Mouse (Mus musculus) liver, embryonic 15.5 days (tissue): Measurements from ENCODE around the gene Dpp3. TPM values are rescaled to one million over a fixed set of nuclear protein-coding genes. Genes with fewer than 3 reads are reported as not detected.
"Not testable (repeated sequence)": the region's sequence is repeated elsewhere in the genome, so short reads cannot be mapped to it uniquely, and the experiment has no call there.

Experiments
- ATAC-seq: fragments of 200-750 bp; cut with Nextera tagmentation; 2 replicates; pipeline ENCODE4 v1.8.0; 2017; ENCODE audit warnings: moderate number of reproducible peaks, mild to moderate bottlenecking, moderate library complexity; ENCODE audit not compliant: insufficient read depth
- H3K27ac ChIP-seq: fragments of 300-500 bp; sonication (generic); replicated peaks from 2 replicates; pipeline ENCODE4 v1.5.1; 2015; ENCODE audit warnings: mild to moderate bottlenecking, inconsistent platforms
- H3K27me3 ChIP-seq: fragments of 300-500 bp; sonication (generic); 2 replicates; pipeline ENCODE4 v1.6.1; 2015; ENCODE audit warnings: mild to moderate bottlenecking, inconsistent platforms
- H3K36me3 ChIP-seq: fragments of 300-500 bp; sonication (generic); replicated peaks from 2 replicates; pipeline ENCODE4 v1.6.1; 2015; ENCODE audit warnings: moderate library complexity, mild to moderate bottlenecking, inconsistent platforms
- H3K4me1 ChIP-seq: fragments of 300-500 bp; sonication (generic); replicated peaks from 2 replicates; pipeline ENCODE4 v1.6.1; 2015; ENCODE audit warnings: inconsistent platforms
- H3K4me2 ChIP-seq: fragments of 300-500 bp; sonication (generic); 2 replicates; pipeline ENCODE4 v1.6.1; 2015; ENCODE audit warnings: moderate library complexity, mild to moderate bottlenecking, inconsistent platforms
- H3K4me3 ChIP-seq: fragments of 300-500 bp; sonication (generic); replicated peaks from 2 replicates; pipeline ENCODE4 v1.5.1; 2015; ENCODE audit warnings: mild to moderate bottlenecking, inconsistent platforms
- H3K9ac ChIP-seq: fragments of 300-500 bp; sonication (generic); 2 replicates; pipeline ENCODE4 v1.6.1; 2015; ENCODE audit warnings: moderate library complexity, mild to moderate bottlenecking, inconsistent platforms
- H3K9me3 ChIP-seq: fragments of 300-500 bp; sonication (generic); replicated peaks from 2 replicates; pipeline ENCODE4 v1.6.1; 2016; ENCODE audit warnings: inconsistent platforms
- WGBS: fragments of 180-500 bp; shearing (Covaris S2); methylation state at CpG from one replicate; pipeline ENCODE4 v1.1.7; 2015; ENCODE audit warnings: mixed read lengths; ENCODE audit not compliant: insufficient replicate concordance; 5-methylcytosine and 5-hydroxymethylcytosine counted together
- polyA plus RNA-seq: library from polyadenylated mRNA; unstranded; fragments of >200 nt; fragmentation: Nextera tagmentation; extraction: Ambion mirVana; gene quantifications from 2 replicates; pipeline ENCODE4 v1.2.1, GENCODE M21; 2015

Dpp3 gene
- polyA plus RNA-seq, 1 experiment from 2014 or later = 46.0 TPM

DNA sequence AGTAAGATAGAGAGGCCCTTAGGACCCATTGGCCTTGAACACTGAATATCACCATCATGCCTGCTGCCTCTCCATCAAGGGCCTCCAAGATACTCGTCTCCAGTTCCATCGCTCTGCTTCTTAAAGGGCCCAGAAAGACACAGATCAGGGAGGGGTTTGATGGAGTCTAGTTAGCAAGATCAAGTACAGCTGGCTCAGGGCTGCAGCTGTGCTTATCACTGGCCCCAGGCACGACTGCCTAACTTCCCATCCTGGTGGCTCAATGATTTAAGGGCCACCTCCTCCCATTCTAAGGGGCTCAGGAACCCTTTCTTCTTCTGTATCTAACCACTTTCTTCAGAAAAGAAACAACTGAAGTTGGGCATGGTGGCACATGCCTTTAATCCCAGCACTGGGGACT, 36.3 kb downstream of the Dpp3 start:
- no peaks in the 10 kb centered on the region for H3K27me3 ChIP-seq
- peaks cover 26% of the 10 kb centered on the region for H3K4me1 ChIP-seq
- peak overlapping the region; percentile 83 for H3K27ac ChIP-seq
- H3K4me3 ChIP-seq = no peak overlapping the region
- H3K36me3 ChIP-seq = no peaks in the 10 kb centered on the region
- H3K4me2 ChIP-seq = peak overlapping the region; percentile 48
- H3K9me3 ChIP-seq = no peaks in the 10 kb centered on the region
- 8% methylated on average over 3 of the region's 3 CpGs for WGBS
- no peak overlapping the region for H3K9ac ChIP-seq
- peak; percentile 93 for ATAC-seq

DNA sequence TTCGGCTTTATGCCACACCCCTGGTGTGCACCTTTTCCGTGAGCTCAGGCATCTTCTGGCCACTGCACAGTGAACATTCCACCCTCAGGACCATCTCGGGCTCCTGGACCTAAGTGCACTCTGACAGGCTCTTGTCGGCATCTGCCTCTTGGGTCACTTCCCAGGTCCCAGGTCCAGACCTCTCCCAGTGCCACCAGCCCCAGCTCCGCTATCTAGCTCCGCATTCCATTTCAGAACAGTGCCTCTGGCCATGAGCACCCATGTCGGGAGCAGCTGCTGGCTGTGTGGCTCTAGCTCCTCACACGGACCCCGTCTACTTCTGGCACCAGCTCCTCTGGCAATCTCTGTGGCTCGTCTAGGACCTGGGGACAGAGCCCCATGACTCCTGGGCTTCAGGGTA, 38.3 kb downstream of the Dpp3 start:
- Histone ChIP-seq H3K27ac (no peak overlapping the region), H3K4me3 (no peak overlapping the region), H3K27me3 (no peaks in the 10 kb centered on the region), H3K36me3 (no peaks in the 10 kb centered on the region), H3K4me1 (peaks cover 28% of the 10 kb centered on the region), H3K4me2 (no peak overlapping the region), H3K9me3 (no peaks in the 10 kb centered on the region), H3K9ac (no peak overlapping the region)
- no peak for ATAC-seq
- WGBS = 76% methylated on average over 10 of the region's 10 CpGs

GRCm38 (mm10) chr19:4883961-4884360, 44.1 kb downstream of the Dpp3 start:
- ATAC-seq = peak; percentile 89
- H3K4me1 ChIP-seq = peaks cover 57% of the 10 kb centered on the region
- H3K36me3 ChIP-seq = peaks cover 42% of the 10 kb centered on the region
- H3K27ac ChIP-seq = peak overlapping the region; percentile 70
- peak overlapping the region; percentile 35; the same call in 1 of the 2 replicates for H3K9ac ChIP-seq
- no peaks in the 10 kb centered on the region for H3K9me3 ChIP-seq
- H3K4me2 ChIP-seq = peak overlapping the region; percentile 23
- H3K27me3 ChIP-seq = no peaks in the 10 kb centered on the region
- 38% methylated on average over 4 of the region's 4 CpGs for WGBS
- no peak overlapping the region for H3K4me3 ChIP-seq

GRCm38 (mm10) chr19:4879324-4879703, 48.8 kb downstream of the Dpp3 start:
- H3K9ac ChIP-seq = peak overlapping the region; percentile 92
- WGBS = 46% methylated on average over 10 of the region's 10 CpGs
- H3K9me3 ChIP-seq = no peaks in the 10 kb centered on the region
- peaks cover 38% of the 10 kb centered on the region for H3K36me3 ChIP-seq
- H3K4me2 ChIP-seq = peak overlapping the region; percentile 95
- peak overlapping the region; percentile 88 for H3K27ac ChIP-seq
- peaks cover 29% of the 10 kb centered on the region for H3K27me3 ChIP-seq
- H3K4me1 ChIP-seq = peaks cover 70% of the 10 kb centered on the region
- no peak for ATAC-seq
- peak overlapping the region; percentile 87 for H3K4me3 ChIP-seq

- Histone ChIP-seq H3K9ac (peak within 1 kb of the TSS; percentile 92), H3K4me2 (peak within 1 kb of the TSS; percentile 95), H3K9me3 (no peaks in the 10 kb centered on the region), H3K36me3 (peaks cover 32% of the 10 kb centered on the region), H3K4me1 (peaks cover 64% of the 10 kb centered on the region), H3K4me3 (peak within 1 kb of the TSS; percentile 87), H3K27me3 (peaks cover 33% of the 10 kb centered on the region), H3K27ac (peak within 1 kb of the TSS; percentile 88)
- WGBS = under 1% methylated on average over 52 of the region's 52 CpGs
- peak; percentile 99 for ATAC-seq
Observed at GRCm38 (mm10) chr19:4878405-4879323, 49.4 kb downstream of the Dpp3 start, which contains the start of gene Zdhhc24. TSS of gene Zdhhc24 (plus strand) at chr19:4878668.

DNA sequence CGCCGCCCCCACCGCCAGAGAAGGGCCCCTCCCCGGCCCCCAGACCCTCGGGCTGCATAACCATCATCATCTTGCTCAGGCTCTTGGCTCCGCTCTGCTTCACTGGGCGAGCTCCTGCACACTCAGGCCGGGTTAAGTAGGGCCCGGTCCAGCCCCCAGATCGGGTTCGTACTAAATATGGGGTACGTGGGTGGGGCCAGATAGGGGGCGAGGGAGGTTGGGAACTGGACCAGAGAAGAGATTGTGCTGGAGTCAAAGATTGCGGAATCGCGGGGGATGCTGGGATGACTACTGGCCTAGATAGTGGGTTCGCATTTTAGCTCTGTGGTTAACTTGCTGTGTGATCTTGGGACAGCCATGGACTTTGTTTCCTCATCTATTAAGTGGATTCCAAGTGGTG, 50.3 kb downstream of the Dpp3 start, which contains the start of gene Actn3:
Gene Actn3, minus strand, starts transcription at position 125 of the 400 bp plus-strand sequence.
- Histone ChIP-seq H3K27ac (peak within 1 kb of the TSS; percentile 88), H3K4me3 (peak within 1 kb of the TSS; percentile 87), H3K27me3 (peaks cover 39% of the 10 kb centered on the region), H3K4me1 (peaks cover 56% of the 10 kb centered on the region), H3K9me3 (no peaks in the 10 kb centered on the region), H3K4me2 (peak within 1 kb of the TSS; percentile 95), H3K9ac (peak within 1 kb of the TSS; percentile 92), H3K36me3 (peaks cover 27% of the 10 kb centered on the region)
- no peak for ATAC-seq
- 8% methylated on average over 17 of the region's 17 CpGs for WGBS

GRCm38 (mm10) chr19:4876755-4877154, 51.3 kb downstream of the Dpp3 start:
- 65% methylated on average over 3 of the region's 3 CpGs for WGBS
- no peaks in the 10 kb centered on the region for H3K9me3 ChIP-seq
- no peak overlapping the region for H3K4me3 ChIP-seq
- H3K4me1 ChIP-seq = peaks cover 46% of the 10 kb centered on the region
- no peak for ATAC-seq
- no peak overlapping the region for H3K4me2 ChIP-seq
- no peak overlapping the region for H3K27ac ChIP-seq
- H3K36me3 ChIP-seq = peaks cover 17% of the 10 kb centered on the region
- H3K27me3 ChIP-seq = peaks cover 49% of the 10 kb centered on the region
- no peak overlapping the region for H3K9ac ChIP-seq

DNA sequence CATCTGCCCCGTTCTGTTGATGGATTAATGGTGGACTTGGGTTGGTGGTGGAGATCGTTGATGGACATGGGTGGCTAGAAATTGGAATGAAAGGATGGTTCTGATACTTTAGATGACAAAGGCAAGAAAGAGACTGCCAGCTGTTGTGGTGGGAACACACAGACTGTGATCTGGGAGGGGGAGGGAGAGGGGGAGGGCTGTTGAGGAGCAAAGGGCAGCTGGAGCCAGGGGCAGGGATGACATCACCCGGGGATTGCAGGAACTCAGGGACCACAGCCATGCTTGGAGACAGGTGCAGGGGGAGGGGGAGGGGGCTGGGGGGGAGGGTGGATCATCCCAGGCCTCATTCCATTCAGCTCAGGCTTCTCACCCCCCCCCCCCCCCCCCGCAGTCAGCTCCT, 51.8 kb downstream of the Dpp3 start:
- Histone ChIP-seq H3K4me1 (peaks cover 41% of the 10 kb centered on the region), H3K9ac (no peak overlapping the region), H3K36me3 (peaks cover 12% of the 10 kb centered on the region), H3K27me3 (peaks cover 49% of the 10 kb centered on the region), H3K4me2 (no peak overlapping the region), H3K9me3 (no peaks in the 10 kb centered on the region), H3K27ac (no peak overlapping the region), H3K4me3 (no peak overlapping the region)
- ATAC-seq = no peak
- 53% methylated on average over 4 of the region's 4 CpGs for WGBS

GRCm38 (mm10) chr19:4874613-4875012, 53.5 kb downstream of the Dpp3 start:
- H3K4me2 ChIP-seq, H3K9ac ChIP-seq, H3K36me3 ChIP-seq, H3K27ac ChIP-seq, ATAC-seq, H3K4me3 ChIP-seq, H3K9me3 ChIP-seq: not testable (repeated sequence)
- Histone ChIP-seq H3K27me3 (peaks cover 58% of the 10 kb centered on the region), H3K4me1 (peaks cover 33% of the 10 kb centered on the region)
- WGBS = 76% methylated on average over 1 of the region's 1 CpGs

GRCm38 (mm10) chr19:4865147-4865546, 62.9 kb downstream of the Dpp3 start:
- Histone ChIP-seq H3K4me2 (peak overlapping the region; percentile 39), H3K4me1 (peaks cover 29% of the 10 kb centered on the region), H3K9me3 (no peaks in the 10 kb centered on the region), H3K27me3 (peaks cover 80% of the 10 kb centered on the region), H3K27ac (no peak overlapping the region), H3K36me3 (no peaks in the 10 kb centered on the region), H3K9ac (no peak overlapping the region), H3K4me3 (no peak overlapping the region)
- WGBS = 5% methylated on average over 17 of the region's 17 CpGs
- no peak for ATAC-seq

DNA sequence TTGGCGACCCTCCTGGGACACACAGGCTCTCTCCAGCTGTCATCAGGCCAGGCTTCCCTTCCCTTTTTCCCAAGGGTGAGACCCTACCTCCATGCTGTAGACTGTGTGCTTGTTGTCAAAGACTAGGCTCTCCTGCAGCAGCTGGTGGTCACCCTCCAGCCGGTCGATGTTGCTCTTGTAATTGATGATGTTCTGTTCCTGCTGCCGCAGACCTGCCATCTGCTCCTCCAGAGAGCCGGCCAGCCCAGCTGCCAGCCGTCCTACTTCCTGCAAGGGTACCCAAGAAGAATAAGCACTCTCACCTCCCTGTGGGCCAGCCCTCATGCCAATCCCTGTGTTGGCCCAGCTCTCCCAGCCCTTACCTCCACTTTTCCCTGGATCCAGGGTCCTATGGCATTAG, 65.0 kb downstream of the Dpp3 start:
- no peak for ATAC-seq
- no peaks in the 10 kb centered on the region for H3K36me3 ChIP-seq
- 68% methylated on average over 6 of the region's 6 CpGs for WGBS
- no peak overlapping the region for H3K9ac ChIP-seq
- H3K4me2 ChIP-seq = no peak overlapping the region
- peaks cover 41% of the 10 kb centered on the region for H3K4me1 ChIP-seq
- H3K27ac ChIP-seq = no peak overlapping the region
- H3K4me3 ChIP-seq = no peak overlapping the region
- H3K27me3 ChIP-seq = peaks cover 68% of the 10 kb centered on the region
- H3K9me3 ChIP-seq = no peaks in the 10 kb centered on the region
